Mouse (Mus musculus): Measurements from ENCODE around the gene D430041D05Rik.

Gene D430041D05Rik

GRCm38 (mm10) chr2:104351415-104352203, 59.2 kb downstream of the D430041D05Rik start:
- DNase-seq (ENCODE audit: low spot score), result no peak

DNA sequence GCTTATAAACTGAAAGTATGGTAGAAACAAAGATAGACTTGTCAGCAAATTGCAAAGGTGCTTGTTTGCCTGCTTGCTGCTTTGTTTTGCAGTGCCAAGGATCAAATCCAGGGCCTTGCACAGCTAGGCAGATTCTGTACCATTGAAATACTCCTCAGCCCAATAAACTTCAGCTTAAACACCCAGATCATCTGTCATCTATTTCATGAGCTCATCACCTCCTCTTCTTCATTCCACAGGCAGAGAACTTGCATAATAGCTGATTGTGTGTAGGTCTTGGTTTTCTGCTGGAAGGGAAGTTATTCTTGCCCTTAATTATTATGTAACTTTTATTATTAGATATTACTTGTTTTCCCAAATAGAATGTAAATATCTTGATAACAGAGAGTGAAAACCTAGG, 73.2 kb downstream of the D430041D05Rik start:
- no peak for DNase-seq (ENCODE audit: low spot score)

DNA sequence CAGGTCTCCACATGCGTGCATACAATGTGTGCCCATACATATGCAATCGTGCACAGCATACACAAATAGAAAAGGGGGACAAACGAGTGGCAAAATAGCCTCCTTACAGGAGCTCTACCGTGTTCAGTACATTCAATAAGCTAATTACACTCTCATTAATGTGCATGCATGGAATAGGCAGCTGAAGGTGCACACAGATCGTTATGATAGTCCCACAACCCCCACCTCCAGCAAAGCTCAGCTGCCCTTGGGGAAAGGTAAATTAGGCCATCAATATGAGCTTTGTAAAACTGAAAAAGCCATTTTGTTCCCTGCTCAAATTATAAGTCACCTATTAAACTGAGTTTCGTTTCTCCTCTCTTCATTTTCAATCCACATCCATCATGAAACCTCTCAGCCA, 75.0 kb downstream of the D430041D05Rik start:
- DNase-seq (ENCODE audit: low spot score), result no peak

DNA sequence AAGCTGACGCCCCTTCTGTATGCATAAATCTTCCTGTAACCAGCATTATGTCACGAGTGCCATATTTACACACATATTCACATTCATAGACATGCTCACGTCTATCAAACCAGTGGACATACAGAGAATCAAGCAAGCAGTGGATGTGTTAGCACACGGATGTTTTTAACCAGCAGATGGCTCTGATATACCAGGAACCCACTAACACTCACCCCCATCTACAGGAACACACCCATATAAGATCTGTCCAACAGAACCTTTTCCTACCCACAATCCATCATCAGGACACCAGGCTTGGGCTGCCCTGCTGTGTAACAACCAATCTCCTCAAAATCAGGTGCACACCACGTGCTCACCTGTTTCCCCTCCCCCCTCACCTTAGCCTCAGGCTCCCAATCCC, 76.9 kb downstream of the D430041D05Rik start:
- DNase-seq (ENCODE audit: low spot score), result no peak

DNA sequence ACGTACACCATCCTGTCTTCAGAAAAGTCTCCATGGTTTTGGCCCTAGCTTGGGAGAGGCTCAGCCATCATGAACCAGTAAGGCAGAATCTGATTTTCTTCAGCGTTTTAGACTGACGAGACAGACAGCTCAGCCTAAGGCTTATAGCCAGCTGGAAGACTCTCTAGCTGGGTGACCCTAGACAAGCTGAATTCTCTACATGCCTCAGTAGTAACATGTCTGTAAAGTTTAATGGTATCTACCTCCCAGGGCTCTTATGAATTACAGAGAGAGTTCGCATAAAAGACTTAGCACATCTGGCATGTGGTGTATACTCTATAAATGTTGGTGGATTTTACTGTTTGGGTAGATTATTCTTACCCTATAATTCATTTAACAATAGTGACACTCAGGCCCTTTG, 78.1 kb downstream of the D430041D05Rik start:
- DNase-seq (ENCODE audit: low spot score), result no peak

DNA sequence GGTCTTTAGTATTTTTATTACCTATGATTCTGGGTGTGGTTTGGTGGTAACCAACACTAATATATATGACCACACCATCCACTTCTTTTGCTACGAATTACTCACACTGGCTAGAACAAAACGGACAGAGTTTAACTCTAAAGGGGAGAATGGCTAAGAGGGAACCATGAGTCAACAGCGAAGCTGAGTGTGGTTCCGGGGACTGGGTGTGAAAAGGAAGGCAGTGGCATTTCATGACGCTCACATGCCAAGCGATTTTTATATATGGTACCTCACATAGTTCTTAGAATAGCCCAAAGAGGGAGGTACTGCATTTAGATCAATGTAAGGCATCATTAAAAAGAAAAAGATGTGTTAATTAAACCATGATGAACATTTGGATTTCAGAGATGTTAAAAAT, 79.6 kb downstream of the D430041D05Rik start:
- DNase-seq (ENCODE audit: low spot score), result no peak

- no peak for DNase-seq (ENCODE audit: low spot score)
Measured at GRCm38 (mm10) chr2:104327116-104327794, 83.6 kb downstream of the D430041D05Rik start.

- DNase-seq (ENCODE audit: low spot score), result no peak
Measured at GRCm38 (mm10) chr2:104323773-104324172, 87.0 kb downstream of the D430041D05Rik start.

GRCm38 (mm10) chr2:104323351-104323750, 87.5 kb downstream of the D430041D05Rik start:
- DNase-seq (ENCODE audit: low spot score), result no peak

GRCm38 (mm10) chr2:104320061-104320624, 90.7 kb downstream of the D430041D05Rik start:
- no peak for DNase-seq (ENCODE audit: low spot score)

- DNase-seq (ENCODE audit: low spot score), result no peak
Measured at GRCm38 (mm10) chr2:104319443-104319842, 91.4 kb downstream of the D430041D05Rik start.

- no peak for DNase-seq (ENCODE audit: low spot score)
Measured at GRCm38 (mm10) chr2:104318881-104319280, 91.9 kb downstream of the D430041D05Rik start.

DNA sequence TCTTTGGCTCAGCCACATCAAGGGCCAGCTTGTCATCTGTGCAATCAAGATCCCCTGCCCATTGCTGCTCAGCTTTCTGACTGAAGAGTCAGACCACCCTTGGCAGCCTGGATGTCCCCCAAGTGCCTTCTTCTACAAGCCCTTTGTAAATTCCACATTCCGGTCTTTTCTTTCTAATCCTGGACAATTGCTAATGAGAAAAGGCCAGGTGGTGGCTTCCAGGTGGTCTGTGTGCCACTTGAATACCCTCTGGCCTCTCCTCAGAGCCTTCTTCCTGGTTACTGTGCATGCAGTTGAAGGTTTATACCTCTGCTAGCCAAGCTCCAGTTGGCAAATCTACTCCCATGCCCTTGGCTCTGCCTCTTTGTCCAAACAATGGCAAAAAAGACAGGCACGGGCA, 92.6 kb downstream of the D430041D05Rik start:
- no peak for DNase-seq (ENCODE audit: low spot score)

DNA sequence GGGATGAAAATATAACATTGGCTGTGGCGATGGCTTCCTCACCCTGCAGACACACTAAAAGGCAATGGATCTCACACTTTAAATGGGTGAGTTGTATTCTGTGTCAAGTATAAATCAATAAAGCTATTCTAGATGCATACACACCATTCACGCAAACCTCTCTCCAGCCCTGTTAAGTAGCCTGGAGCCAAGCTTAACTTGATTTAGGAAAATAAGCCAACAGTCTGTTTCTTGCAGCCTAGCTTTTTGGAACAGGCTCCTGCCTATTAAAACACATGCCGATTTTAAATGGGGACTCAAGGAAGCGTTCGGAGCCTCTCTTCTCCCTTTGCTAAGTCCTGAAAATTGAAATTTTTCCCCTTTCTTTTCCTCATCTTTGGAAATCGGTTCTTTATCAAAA, 93.2 kb downstream of the D430041D05Rik start:
- no peak for DNase-seq (ENCODE audit: low spot score)

DNA sequence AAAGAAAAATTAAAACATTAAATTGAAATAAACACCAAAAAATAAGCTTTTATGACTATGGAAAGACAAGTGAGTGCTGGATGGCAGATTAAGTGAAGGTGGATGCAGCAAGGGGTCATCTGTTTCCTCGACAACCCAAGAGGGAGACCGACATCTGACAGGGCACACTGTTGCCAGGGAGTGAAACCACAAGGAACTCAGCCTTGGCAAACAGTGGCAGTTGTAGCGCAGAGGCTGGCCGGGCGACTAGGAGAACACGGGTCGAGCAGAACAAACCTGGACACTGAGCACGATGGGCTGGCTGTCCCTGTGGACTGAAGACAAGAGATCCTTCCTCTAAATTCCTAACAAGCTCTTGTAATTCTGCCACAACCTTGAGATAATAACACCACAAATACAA, 94.3 kb downstream of the D430041D05Rik start:
- DNase-seq (ENCODE audit: low spot score), result no peak

GRCm38 (mm10) chr2:104313246-104313645, 97.6 kb downstream of the D430041D05Rik start:
- DNase-seq (ENCODE audit: low spot score), result no peak

- DNase-seq (ENCODE audit: low spot score), result no peak
Measured at GRCm38 (mm10) chr2:104307102-104307501, 103.7 kb downstream of the D430041D05Rik start.

DNA sequence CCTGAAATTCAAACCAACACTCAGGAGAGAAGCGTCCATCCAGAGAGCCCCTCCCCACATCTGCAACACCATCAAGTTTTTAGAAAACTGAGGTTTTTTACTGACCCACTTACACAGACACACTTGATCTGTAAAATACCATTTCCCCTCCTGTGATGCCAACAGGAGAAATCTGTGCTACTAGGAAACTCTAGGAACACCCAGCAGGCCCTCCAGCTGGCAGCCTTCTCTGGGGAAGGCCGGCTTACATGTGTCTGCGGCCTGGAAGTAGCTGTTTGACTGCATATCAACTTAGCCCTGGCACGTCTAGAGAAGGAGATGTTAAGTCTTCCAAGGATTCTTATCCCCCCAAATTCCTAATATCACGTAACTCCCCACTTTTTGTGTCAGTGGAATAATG, 105.1 kb downstream of the D430041D05Rik start:
- DNase-seq (ENCODE audit: low spot score), result no peak

DNA sequence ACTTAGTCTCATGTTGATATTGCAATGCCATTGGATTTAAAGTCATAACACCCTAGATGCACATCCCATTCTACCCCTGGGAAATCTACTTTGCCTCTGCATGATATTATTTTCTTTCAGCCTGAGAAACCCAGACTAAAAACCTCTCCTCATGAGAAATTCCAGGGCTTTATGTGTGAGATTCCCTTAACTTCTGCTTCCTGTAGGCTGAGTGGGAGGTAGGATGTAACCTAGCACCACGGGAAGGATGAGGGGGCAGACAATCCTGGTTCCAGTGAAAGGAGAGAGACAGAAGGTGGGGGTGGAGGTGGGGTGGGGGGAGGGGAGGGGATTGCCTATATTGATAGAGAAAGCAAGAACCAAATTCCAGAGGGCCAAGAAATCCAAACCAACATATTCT, 110.9 kb downstream of the D430041D05Rik start:
- no peak for DNase-seq (ENCODE audit: low spot score)

GRCm38 (mm10) chr2:104299160-104299559, 111.7 kb downstream of the D430041D05Rik start:
- DNase-seq (ENCODE audit: low spot score), result peak; percentile 63

GRCm38 (mm10) chr2:104286821-104287220, 124.0 kb downstream of the D430041D05Rik start:
- DNase-seq (ENCODE audit: low spot score), result no peak

DNA sequence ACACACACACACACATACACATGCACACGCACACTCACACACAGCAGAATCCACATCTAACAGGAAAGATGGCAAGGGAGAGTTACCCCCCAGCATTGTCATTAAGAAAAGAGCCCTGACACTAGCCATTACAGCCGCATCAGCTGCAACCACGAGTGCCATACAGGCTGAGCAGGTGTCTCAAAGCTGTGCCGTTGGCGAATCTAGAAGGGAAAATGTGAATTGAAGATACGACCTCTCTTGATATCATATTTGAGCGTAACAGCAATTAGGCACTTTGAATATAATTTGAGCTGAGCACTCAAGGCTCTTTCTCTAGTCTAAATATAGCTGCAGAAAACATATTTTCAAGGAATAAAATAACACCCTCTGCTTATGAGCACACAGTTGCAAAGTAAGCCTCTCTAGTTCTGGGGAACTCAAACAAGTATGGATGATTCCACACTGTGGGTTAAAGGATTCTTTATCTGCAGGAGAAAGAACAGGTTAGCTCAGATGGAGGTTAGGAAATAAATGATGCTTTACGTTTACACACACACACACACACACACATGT, 127.3 kb downstream of the D430041D05Rik start:
- DNase-seq (ENCODE audit: low spot score), result no peak

- DNase-seq (ENCODE audit: low spot score), result no peak
Measured at GRCm38 (mm10) chr2:104282835-104283234, 128.0 kb downstream of the D430041D05Rik start.
